Mouse (Mus musculus) kidney, embryonic 15.5 days (tissue): Measurements from ENCODE around the gene Zfp36. TPM values are rescaled to one million over a fixed set of nuclear protein-coding genes. Genes with fewer than 3 reads are reported as not detected.

ENCODE experiments used
- ATAC-seq: fragments of 200-750 bp; cut with Nextera tagmentation; replicated peaks from 2 replicates; pipeline ENCODE4 v1.8.0; 2017; ENCODE audit warnings: moderate TSS enrichment; ENCODE audit not compliant: low FRiP score
- H3K27ac ChIP-seq: fragments of 300-500 bp; sonication (generic); 2 replicates; pipeline ENCODE4 v1.5.1; 2015; ENCODE audit warnings: mild to moderate bottlenecking, inconsistent platforms
- H3K27me3 ChIP-seq: fragments of 300-500 bp; sonication (generic); 2 replicates; pipeline ENCODE4 v1.6.1; 2015; ENCODE audit warnings: inconsistent platforms
- H3K36me3 ChIP-seq: fragments of 300-500 bp; sonication (generic); 2 replicates; pipeline ENCODE4 v1.6.1; 2015; ENCODE audit warnings: inconsistent platforms
- H3K4me1 ChIP-seq: fragments of 300-500 bp; sonication (generic); 2 replicates; pipeline ENCODE4 v1.6.1; 2015; ENCODE audit warnings: inconsistent platforms
- H3K4me2 ChIP-seq: fragments of 300-500 bp; sonication (generic); 2 replicates; pipeline ENCODE4 v1.6.1; 2015; ENCODE audit warnings: moderate library complexity, mild to moderate bottlenecking, inconsistent platforms
- H3K4me3 ChIP-seq: fragments of 300-500 bp; sonication (generic); replicated peaks from 2 replicates; pipeline ENCODE4 v1.5.1; 2015; ENCODE audit warnings: mild to moderate bottlenecking, inconsistent platforms
- H3K9ac ChIP-seq: fragments of 300-500 bp; sonication (generic); 2 replicates; pipeline ENCODE4 v1.6.1; 2015; ENCODE audit warnings: mild to moderate bottlenecking, inconsistent platforms
- H3K9me3 ChIP-seq: fragments of 300-500 bp; sonication (generic); replicated peaks from 2 replicates; pipeline ENCODE4 v1.6.1; 2016; ENCODE audit warnings: inconsistent platforms
- WGBS: fragments of 180-500 bp; shearing (Covaris S2); methylation state at CpG from one replicate; pipeline ENCODE4 v1.1.7; 2015; ENCODE audit warnings: mixed read lengths; 5-methylcytosine and 5-hydroxymethylcytosine counted together
- polyA plus RNA-seq: library from polyadenylated mRNA; unstranded; fragments of >200 nt; fragmentation: Nextera tagmentation; extraction: Ambion mirVana; gene quantifications from 2 replicates; pipeline ENCODE4 v1.2.1, GENCODE M21; 2015

Gene Zfp36
- polyA plus RNA-seq, 1 experiment from 2014 or later, result 16.2 TPM

DNA sequence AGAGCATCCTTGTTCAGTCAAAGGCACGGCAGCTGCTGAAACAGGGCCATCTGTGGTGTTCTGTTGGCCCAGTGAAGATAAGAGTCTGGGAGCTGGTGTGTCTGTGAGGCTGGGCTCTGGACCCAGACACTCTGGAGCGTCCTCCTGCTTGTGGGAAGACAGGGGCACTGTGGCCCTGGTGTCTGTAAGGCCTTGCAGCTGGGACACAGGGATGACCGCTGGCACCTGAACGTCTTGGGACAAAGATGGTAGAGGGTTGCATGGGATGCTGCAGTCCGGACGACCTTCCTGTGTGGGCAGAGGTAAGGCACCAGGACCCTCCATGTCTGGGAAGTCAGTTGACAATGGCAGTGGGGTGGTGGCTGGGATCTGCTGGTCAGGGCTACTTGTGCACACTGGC, 19.8 kb downstream of the Zfp36 start:
- Histone ChIP-seq H3K27me3 (no peaks in the 10 kb centered on the region), H3K9me3 (no peaks in the 10 kb centered on the region), H3K36me3 (peaks cover 70% of the 10 kb centered on the region), H3K27ac (no peak overlapping the region), H3K4me3 (no peak overlapping the region), H3K4me2 (no peak overlapping the region), H3K4me1 (peaks cover 28% of the 10 kb centered on the region), H3K9ac (no peak overlapping the region)
- ATAC-seq, result no peak
- 97% methylated on average over 6 of the region's 6 CpGs for WGBS

DNA sequence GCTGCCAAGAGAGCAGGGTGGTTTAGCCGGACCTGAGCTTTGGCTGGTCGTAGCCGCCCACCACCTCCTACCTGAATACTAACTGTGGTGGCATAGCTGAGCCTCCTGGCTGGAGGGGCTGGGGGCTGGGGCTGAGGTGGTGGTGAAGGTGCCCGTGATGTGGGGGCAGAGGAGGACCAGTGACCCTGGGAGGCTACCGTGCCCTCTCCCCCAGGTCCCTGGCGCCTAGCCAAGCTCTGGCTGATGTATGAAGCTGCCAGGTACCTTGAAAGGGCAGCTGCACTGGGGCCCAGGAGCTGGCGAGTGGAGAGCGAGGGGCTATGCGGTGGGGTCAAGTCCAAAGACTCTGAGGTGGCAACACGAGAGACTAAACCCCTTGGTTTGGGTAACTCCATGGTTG, 20.2 kb downstream of the Zfp36 start:
- Histone ChIP-seq H3K9me3 (no peaks in the 10 kb centered on the region), H3K9ac (no peak overlapping the region), H3K4me2 (no peak overlapping the region), H3K27me3 (no peaks in the 10 kb centered on the region), H3K4me1 (peaks cover 28% of the 10 kb centered on the region), H3K36me3 (peaks cover 69% of the 10 kb centered on the region), H3K4me3 (no peak overlapping the region), H3K27ac (no peak overlapping the region)
- 85% methylated on average over 10 of the region's 10 CpGs for WGBS
- no peak for ATAC-seq

DNA sequence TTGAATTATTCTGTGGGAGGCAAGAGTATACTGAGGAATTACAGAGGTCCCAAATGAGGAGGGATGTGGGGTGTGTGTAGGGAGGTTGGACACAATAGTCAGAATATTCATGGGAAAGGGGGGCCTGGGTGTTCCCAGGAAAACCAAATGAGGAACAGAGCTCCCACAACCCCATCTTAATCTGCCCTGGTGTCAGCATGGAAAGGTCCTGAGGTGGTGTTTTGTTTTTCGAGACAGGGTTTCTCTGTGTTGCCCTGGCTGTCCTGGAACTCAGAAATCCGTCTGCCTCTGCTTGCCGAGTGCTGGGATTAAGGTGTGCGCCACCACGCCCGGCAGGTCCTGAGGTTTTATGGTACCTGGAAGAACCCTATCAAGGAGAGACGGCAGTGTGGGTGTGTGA, 21.6 kb downstream of the Zfp36 start:
- WGBS, result 67% methylated on average over 7 of the region's 7 CpGs
- Histone ChIP-seq H3K9ac (0 out of 2 replicates have a peak overlapping the region, but pooled peaks have one; percentile 14), H3K4me3 (no peak overlapping the region), H3K27me3 (no peaks in the 10 kb centered on the region), H3K4me1 (peaks cover 28% of the 10 kb centered on the region), H3K4me2 (no peak overlapping the region), H3K36me3 (peaks cover 69% of the 10 kb centered on the region), H3K27ac (peak overlapping the region; percentile 87), H3K9me3 (no peaks in the 10 kb centered on the region)
- ATAC-seq, result no peak

DNA sequence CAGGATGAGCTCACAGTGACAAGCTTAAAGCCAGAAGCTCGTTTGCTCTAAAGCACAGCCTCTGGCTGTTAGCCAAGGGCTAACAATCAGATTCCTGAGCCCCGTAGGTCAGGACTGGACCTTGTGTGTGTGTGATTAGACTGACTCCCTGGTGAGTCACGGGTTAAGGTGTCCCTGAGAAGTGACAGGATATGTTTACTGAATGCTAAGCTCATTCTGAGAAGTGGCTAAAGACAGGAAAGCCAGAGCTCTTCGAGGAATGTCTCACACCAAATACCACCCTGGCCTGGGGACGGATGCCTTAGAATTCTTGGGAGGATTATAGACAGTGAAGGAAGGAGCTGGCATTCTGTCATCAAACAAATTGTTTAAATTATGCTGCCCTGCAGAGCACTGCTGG, 22.1 kb downstream of the Zfp36 start:
- peaks cover 28% of the 10 kb centered on the region for H3K4me1 ChIP-seq
- no peak overlapping the region for H3K4me2 ChIP-seq
- 20% methylated on average over 5 of the region's 5 CpGs for WGBS
- 0 out of 2 replicates have a peak overlapping the region, but pooled peaks have one; percentile 11 for H3K9ac ChIP-seq
- no peak for ATAC-seq
- H3K36me3 ChIP-seq, result peaks cover 69% of the 10 kb centered on the region
- no peaks in the 10 kb centered on the region for H3K9me3 ChIP-seq
- H3K4me3 ChIP-seq, result no peak overlapping the region
- H3K27me3 ChIP-seq, result no peaks in the 10 kb centered on the region
- H3K27ac ChIP-seq, result peak overlapping the region; percentile 87

DNA sequence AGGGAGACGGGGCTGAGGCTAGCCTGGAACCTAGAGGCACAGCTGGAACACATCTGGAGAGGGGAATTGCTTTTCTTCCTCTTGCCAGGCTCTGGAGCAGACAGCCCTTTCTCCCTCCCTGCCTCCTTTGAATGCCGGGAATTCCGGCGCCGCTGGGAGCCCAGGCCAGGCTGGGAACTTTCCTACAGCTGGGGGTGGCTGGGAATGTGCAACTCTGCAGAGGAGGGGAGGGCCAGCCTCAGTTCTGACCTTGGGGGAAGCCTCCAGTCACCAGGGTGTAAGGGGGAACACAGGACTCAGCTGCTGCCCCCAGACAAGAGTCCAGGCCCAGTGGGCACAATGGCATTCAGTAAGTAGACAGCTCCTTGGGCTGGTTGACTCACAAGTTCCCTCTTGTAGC, 23.1 kb downstream of the Zfp36 start:
- no peak overlapping the region for H3K4me3 ChIP-seq
- peaks cover 30% of the 10 kb centered on the region for H3K4me1 ChIP-seq
- no peaks in the 10 kb centered on the region for H3K27me3 ChIP-seq
- peak overlapping the region; percentile 87 for H3K27ac ChIP-seq
- H3K9me3 ChIP-seq, result no peaks in the 10 kb centered on the region
- 3% methylated on average over 5 of the region's 5 CpGs for WGBS
- peaks cover 69% of the 10 kb centered on the region for H3K36me3 ChIP-seq
- H3K9ac ChIP-seq, result peak overlapping the region; percentile 21; the same call in 1 of the 2 replicates
- peak; percentile 60 for ATAC-seq
- no peak overlapping the region for H3K4me2 ChIP-seq

DNA sequence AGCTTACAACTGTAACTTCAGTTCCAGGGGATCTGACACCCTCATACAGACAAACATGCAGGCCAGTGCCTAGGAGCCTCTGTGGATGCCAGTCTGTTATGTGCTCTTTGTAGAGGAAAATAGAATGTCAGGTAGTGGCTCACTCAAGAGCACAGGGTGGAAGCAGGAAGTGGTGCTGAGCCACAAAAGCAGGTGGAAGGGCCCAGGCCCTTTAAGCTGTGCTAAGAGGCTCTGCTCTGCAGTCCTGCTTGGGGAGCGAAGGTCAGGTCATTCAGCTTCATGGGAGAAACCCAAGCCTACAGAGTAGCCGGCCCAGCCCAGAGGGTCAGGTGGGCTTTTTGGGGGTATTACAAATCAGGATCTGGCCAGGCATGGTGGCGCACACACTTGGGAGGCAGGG, 24.8 kb downstream of the Zfp36 start:
- Histone ChIP-seq H3K4me1 (peaks cover 36% of the 10 kb centered on the region), H3K4me3 (no peak overlapping the region), H3K9me3 (no peaks in the 10 kb centered on the region), H3K9ac (no peak overlapping the region), H3K27me3 (no peaks in the 10 kb centered on the region), H3K36me3 (peaks cover 56% of the 10 kb centered on the region), H3K4me2 (no peak overlapping the region), H3K27ac (no peak overlapping the region)
- no peak for ATAC-seq
- WGBS, result 81% methylated on average over 3 of the region's 3 CpGs

DNA sequence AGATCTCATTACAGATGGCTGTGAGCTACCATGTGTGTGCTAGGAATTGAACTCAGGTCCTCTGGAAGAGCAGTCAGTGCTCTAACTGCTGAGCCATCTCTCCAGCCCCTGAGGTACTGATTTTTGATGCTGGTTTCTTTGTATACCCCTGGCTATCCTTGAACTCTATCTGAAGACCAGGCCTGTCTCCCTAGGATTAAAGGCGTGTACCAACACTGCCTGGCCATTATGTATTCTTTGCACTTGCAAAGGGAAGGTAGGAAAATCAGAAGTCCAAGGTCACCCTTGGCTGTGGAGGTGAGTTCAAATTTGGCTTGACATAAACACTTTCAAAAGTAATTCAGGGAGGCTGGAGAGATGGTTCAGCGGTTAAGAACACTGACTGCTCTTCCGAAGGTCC, 25.5 kb downstream of the Zfp36 start:
- 90% methylated on average over 3 of the region's 3 CpGs for WGBS
- ATAC-seq, result no peak
- Histone ChIP-seq H3K27me3 (no peaks in the 10 kb centered on the region), H3K4me3 (no peak overlapping the region), H3K4me1 (peaks cover 42% of the 10 kb centered on the region), H3K36me3 (peaks cover 50% of the 10 kb centered on the region), H3K9ac (no peak overlapping the region), H3K4me2 (no peak overlapping the region), H3K27ac (no peak overlapping the region), H3K9me3 (no peaks in the 10 kb centered on the region)

DNA sequence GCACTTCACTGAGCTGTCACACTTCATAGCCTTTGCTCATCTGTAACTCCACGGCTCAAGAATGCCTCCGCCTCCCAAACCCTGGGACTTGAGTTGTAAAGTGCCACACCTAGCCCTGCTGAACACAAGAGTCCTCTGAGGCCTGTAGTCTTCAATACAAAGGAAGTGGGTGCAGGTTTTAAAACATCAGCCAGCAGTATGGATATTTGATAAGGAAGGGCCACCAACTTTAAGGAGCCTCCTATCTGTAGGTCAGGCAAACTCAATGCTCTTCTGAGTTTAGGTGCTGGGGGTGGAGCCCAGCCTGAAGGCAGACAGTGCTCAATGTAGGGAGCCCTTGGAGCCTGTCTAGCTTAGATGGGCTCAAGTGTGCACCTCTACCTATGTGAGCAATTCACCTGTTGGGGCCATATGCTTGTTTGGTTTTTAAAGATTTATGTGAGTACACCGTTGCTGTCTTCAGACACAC, 25.9 kb downstream of the Zfp36 start:
- no peak for ATAC-seq
- 64% methylated on average over 3 of the region's 3 CpGs for WGBS

DNA sequence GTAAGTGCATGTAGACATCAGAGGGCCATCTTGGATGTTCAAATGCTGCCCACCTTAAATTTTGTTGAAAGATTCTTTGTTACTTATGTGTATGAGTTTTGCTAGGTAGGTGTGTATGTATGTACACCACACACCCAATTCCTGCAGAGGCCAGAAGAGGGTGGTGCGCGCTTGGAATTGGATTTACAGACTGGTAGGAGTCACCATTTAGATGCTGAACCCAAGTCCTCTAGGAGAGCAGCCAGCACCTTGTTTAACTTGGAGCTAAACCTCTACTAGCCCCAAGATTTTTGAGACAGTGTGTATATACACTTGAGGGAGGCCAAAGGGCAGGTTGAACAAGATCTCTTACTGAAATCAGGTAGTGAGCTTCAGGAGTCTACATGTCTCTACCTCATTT, 26.8 kb downstream of the Zfp36 start:
- H3K27ac ChIP-seq, result 0 out of 2 replicates have a peak overlapping the region, but pooled peaks have one; percentile 2
- peaks cover 35% of the 10 kb centered on the region for H3K4me1 ChIP-seq
- H3K4me3 ChIP-seq, result no peak overlapping the region
- no peak for ATAC-seq
- H3K9ac ChIP-seq, result no peak overlapping the region
- H3K4me2 ChIP-seq, result no peak overlapping the region
- no peaks in the 10 kb centered on the region for H3K27me3 ChIP-seq
- no peaks in the 10 kb centered on the region for H3K9me3 ChIP-seq
- peaks cover 38% of the 10 kb centered on the region for H3K36me3 ChIP-seq
- 94% methylated on average over 2 of the region's 2 CpGs for WGBS

More for the DNA sequence above, 25.9 kb downstream of the Zfp36 start:
- Histone ChIP-seq H3K27me3 (no peaks in the 10 kb centered on the region), H3K9ac (no peak overlapping the region), H3K4me1 (peaks cover 44% of the 10 kb centered on the region), H3K4me3 (no peak overlapping the region), H3K9me3 (no peaks in the 10 kb centered on the region), H3K27ac (no peak overlapping the region), H3K36me3 (peaks cover 45% of the 10 kb centered on the region), H3K4me2 (no peak overlapping the region)

DNA sequence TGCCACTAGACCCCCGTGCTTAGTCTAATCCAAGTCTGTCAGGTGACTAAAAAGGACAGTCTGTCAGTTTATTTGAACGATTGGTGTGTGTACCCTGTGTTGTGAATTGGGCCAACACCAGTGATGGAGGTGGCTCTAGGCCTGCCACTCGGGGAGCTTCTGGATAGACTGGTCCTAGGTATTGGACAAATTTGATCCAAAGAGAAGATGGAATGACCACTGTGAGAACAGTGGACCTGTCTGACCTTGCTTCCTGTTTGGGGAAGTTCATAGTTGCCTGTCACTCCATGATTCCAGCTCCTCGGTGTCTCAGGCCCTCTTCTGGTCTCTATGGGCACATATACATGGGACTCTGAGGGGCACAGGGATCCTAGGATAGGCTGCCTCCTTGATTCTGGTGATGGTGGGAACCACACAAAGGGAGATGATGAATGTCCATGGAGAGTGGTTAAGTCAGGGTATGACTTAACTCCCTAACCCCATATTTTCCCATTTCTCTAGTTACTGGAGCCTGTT, 28.3 kb downstream of the Zfp36 start:
- no peak for ATAC-seq
- WGBS, result 33% methylated on average over 4 of the region's 4 CpGs
- Histone ChIP-seq H3K4me1 (peaks cover 20% of the 10 kb centered on the region), H3K4me3 (peak overlapping the region; percentile 74), H3K9me3 (no peaks in the 10 kb centered on the region), H3K9ac (peak overlapping the region; percentile 99), H3K27ac (no peak overlapping the region), H3K4me2 (peak overlapping the region; percentile 71), H3K27me3 (no peaks in the 10 kb centered on the region), H3K36me3 (peaks cover 38% of the 10 kb centered on the region)

DNA sequence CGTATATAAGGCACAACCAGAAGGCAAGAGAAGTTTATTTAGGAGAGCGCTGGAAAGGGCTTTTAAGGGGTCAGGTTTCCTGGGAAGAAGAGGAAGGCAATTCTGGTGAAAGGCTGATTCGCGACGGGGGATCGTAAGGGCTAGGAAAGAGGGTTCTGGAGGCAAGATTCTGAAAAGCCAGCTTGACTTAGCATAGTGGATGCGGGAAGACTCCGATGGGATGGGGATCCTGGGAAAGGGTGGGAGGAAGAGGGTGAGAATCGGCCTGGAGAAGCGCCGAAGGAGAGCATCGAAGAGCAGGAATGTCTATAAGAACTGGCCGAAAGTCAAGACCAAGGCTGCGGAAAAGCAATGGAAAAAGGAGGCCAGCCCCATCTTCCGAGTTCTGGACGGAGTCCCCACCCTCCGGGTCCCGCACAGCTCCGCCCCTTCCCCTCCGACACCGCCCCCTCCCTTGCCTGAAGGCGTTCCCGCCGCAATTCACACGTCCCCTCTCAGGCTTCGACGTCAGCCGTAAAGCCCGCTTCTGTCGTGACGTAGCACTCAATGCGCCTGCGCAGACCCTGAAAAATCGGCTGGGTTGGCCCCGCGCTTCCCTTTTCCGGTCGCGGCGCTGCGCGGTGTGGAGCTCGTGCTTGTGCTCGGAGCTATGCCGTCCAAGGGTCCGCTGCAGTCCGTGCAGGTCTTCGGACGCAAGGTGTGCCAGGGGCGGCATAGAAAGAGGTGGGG, 29.7 kb downstream of the Zfp36 start, which contains the start of gene Rps16:
TSS of gene Rps16 (plus strand) at position 498 of the 729 bp plus-strand sequence.
- WGBS, result under 1% methylated on average over 50 of the region's 50 CpGs
- H3K4me1 ChIP-seq, result peaks cover 18% of the 10 kb centered on the region
- H3K9ac ChIP-seq, result peak within 1 kb of the TSS; percentile 99
- peak within 1 kb of the TSS; percentile 94 for H3K27ac ChIP-seq
- peak within 1 kb of the TSS; percentile 74 for H3K4me3 ChIP-seq
- ATAC-seq, result peak; percentile 93
- peaks cover 37% of the 10 kb centered on the region for H3K36me3 ChIP-seq
- H3K4me2 ChIP-seq, result peak within 1 kb of the TSS; percentile 71
- H3K27me3 ChIP-seq, result no peaks in the 10 kb centered on the region
- no peaks in the 10 kb centered on the region for H3K9me3 ChIP-seq

DNA sequence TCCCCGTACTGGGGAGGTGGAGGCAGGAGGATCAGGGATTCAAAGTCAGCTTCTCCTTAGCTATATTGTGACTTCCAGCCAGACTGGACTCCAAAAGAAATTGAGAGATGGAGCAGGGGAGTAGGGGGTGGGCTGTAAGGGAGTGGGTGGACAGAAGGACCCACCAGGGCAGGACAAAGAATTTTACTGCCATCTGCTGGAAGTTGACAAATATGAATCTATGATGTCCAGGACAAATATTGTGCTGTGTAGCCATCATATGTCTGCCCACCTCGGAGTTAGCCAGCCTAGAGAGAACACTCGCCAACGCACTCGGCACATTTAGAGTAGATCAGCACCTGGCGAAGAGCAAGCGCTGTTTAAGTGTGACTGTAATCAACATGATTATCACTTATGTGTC, 31.5 kb downstream of the Zfp36 start:
- Histone ChIP-seq H3K4me2 (no peak overlapping the region), H3K4me3 (no peak overlapping the region), H3K27me3 (no peaks in the 10 kb centered on the region), H3K36me3 (peaks cover 21% of the 10 kb centered on the region), H3K9ac (no peak overlapping the region), H3K27ac (no peak overlapping the region), H3K9me3 (no peaks in the 10 kb centered on the region), H3K4me1 (peaks cover 18% of the 10 kb centered on the region)
- ATAC-seq, result no peak
- WGBS, result 86% methylated on average over 7 of the region's 7 CpGs
